Mouse (Mus musculus): ENCODE measurements around the gene Fam71b.

Gene Fam71b

DNA sequence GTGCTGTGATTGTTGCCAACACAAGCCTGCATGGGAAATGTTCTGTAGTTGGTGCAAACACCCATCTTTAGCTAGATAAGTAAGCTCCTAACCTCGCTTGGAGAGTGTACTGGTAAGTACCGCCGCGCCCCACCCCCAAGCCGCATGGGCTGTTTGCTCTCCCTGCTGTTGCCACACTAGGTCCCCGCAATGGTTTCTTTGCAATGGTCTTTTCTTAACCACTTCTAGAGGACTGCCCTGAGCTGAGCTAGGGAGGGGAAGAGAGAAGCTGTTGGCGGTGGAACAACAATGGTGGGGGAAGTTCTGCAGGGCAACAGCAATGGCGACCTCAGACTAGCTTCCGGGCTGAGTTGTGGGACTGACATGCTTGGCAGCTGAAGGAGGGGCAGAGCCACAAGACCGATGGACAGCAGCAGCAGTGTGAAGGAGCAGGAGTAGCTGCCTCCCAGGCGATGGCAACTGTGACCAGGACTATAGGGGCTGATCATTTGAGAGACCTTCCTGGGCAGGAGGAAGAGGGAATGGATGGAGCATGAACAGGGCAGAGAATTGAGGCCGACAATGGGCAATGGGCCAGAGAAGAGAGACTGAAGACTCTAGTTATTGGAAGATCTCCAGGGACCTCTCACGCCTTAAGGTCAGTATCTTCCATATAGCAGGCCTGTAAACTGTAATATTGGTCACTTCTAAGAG lies at the start of gene Fam71b:
Fam71b (plus strand) TSS at position 393 of the 693 bp plus-strand sequence.
- DNase-seq, result no peak

DNA sequence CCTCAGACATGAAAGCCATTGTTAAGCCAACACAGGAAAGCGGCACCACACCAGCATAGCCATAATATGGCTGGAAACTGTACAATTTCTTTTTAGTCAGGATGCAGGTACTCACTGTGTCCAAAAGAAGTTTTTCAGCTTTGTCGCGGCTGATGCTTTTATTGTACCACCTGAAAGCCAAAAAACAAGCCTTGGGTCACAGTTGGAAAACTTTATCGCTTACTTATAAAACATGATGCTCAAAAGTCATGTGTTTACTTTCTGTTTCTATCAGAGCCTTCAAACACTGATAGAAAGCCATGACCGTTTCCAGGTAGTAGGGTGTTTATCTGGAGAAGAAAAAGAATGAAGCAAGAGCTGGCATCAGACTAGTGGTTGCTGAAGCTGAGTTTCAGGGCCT lies 48.6 kb upstream of the Fam71b start:
- DNase-seq, result no peak

DNA sequence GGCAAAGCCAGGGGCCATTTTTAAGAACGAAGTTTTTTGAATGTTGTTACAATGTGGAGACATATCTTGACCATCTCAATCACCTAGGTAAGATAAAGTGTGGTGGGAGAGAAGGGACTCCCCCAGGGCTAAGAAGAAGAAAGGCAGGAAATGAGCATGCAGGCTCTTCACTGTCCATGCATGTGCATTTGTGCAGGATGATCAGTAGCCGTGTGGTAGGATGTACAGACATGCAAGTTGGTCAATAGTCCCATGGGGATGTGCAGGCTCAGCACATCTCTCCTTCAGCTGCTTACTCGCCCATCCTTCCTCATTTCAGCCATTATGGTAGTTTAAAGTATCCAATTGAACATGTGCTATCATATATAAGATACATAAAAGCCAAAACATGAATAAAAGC lies 47.9 kb upstream of the Fam71b start:
- no peak for DNase-seq

DNA sequence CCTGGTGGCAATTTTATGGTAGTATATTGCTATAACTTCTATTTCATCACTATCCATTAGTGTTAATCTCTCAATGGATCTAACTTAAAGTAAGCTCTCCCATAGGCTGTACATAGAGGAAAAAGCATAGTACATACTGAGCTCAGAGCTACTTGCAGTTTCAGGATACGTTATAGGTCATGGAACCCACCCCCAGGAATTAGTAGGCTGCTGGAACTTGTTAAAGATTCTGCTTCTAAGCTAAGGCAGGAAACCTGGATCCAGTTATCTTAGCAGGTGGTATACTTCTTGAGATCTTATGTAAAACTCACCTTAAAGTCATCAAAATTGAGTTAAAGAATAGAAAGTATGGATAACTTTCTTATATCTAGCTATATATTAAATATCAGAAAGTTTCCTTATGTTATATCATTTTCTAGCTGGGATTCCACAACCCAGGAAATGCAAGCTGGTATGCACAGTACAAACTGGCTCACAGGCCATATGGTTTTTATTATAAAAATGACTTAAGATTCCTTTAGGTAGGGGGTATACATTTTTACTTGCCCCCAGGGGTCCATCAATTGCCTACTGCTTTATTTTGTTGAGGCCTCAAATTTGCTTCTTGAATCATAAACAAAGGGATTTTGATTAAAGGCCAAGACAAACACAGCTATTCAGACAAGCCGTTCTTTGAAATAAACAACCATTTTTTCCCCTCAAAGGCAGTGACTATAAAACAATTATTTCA lies 46.5 kb upstream of the Fam71b start:
- DNase-seq, result no peak

DNA sequence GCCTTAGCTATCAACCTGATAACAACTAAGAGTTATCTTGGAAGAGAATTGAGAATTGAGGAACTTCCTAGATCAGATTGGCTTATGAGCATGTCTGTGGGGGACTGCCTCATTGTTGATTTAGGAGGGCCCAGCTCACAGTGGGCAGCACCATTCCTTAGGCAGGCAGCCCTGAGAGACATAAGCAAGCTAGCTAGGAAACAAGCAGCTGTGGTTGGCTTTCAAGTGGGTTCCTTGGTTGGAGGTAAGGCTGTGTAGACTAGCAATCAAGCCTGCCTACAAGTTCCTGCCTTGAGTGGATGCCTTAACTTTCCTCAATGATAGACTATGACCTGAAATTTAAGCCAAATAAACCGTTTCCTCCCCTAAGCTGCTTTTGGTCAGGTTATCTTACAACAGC lies 38.0 kb upstream of the Fam71b start:
- no peak for DNase-seq

DNA sequence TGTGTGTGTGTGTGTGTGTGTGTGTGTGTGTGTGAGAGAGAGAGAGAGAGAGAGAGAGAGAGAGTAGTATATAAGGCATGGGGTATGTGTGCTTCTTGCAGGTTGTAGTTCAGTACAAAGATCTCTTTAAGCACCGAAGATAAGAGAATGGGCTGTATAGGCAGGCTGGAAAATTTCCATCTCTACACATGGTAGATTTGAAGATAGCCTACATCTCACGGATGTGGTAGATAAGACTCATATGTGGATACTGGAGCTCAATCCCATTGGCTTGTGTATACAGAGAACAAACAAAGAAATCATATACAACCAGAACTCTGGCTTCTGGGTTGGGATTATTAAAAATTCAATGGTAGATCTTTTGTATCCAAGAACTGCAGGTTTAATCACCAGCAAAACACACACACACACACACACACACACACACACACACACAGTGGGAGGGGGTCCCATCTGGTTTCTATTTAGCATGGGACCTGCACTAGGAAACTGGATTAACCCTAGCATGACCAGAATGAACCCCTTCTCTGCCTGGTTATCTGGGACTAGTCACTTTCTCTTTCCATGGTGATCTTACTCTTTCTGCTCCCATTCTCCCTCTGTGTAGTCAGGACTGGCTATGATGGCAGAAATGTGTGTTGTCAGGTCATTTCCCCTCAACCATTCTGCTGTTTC lies 35.2 kb upstream of the Fam71b start:
- DNase-seq, result no peak

DNA sequence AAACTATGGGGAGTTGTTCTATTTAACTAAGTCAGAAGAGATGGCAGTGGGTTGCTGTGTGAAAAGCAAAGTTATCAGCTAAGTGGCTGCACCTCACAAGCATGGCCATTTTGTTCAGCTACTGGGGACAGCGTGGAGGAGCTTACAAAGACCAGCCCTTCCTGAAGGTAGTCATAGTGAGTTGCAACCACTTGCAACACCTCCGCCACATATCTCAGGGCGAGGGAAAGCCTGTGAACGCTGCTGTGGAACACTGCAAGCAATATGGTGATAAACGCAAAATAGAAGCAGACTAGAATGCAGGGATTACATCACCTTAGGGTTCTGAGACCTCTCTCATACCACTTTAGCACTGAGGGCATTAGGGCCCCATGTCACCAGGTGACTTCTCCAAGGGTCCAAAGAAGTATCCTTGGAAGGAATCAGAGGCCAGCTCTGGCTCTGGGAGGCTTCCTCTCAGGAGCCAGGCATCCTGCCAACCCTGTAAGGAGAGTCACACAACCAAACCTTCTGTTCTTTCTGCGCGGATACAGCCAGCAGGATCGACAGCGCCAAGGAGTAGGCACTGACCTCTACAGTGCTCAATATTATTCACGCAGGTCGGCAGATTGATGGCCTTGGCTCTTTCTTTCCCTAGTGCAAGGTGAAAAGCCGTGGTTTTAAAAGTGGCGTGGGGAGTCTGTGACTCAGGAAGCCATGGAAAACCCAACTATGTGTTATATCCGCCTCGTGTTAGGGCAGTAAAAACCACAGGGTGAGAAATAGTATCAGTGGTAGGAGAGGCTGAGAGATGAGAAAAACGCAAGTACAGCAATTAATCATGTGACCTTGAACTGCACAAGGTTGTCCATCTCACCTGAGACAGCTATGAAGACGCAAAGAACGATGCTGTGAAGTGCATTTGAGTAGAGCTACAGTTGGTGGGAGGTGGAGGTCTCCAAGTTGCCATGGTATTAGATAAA lies 34.0 kb upstream of the Fam71b start:
- no peak for DNase-seq

DNA sequence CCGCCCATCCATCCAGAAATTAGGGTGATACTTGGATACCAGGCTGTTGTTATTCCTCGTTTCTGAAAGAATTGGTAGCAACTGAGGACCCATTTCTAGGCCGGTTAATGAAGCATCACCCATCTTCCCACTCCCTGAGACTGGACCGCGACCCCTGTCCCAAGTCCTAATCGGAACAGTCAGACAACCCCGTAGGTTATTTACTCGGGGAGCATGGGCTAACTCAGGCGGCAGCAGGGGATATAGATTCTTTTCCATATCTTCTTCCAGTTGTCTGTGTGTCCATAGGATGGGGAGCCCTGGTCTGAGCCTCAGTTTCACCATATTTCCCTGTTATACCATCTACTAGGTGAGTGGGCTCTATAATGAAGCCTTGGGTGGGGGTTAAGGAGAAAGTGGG lies 32.5 kb upstream of the Fam71b start:
- DNase-seq, result no peak

DNA sequence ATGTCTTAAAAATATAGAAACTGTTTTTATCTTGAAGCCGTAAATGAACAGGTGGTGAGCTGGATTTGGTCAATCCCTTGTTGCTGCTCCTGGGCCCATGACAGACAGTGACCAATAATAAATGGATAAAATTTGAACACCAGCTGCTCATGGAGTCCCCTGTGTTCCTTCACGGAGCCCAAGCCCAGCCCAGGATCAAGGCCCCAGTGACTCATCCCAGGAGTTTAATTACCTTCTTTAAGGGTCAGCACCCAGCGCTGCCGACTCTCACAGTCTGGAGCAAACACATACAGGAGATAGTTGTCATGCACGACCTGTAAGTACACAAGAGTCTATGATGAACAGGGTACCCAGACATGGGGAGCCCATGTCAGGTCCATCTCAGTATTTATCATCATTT lies 30.6 kb upstream of the Fam71b start:
- no peak for DNase-seq

DNA sequence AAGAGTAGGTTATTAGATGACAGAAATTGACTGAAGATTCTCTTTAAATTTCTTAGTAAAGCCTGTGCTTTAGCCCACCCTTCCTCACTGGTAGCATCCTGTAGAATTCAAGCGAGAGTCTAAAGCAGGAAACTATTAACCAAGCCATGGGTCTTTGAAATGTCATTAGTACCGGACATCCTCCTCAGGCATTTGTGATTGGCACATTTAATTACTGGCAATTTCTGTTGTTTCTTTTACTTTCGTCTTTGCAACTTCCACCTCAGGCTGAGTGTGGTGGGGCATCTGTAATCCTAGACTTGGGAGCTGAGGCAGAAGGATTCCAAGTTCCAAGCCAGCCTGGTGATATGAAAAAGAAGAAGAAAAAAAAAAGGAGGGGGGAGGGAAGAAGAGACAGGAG lies 30.0 kb upstream of the Fam71b start:
- DNase-seq, result no peak

DNA sequence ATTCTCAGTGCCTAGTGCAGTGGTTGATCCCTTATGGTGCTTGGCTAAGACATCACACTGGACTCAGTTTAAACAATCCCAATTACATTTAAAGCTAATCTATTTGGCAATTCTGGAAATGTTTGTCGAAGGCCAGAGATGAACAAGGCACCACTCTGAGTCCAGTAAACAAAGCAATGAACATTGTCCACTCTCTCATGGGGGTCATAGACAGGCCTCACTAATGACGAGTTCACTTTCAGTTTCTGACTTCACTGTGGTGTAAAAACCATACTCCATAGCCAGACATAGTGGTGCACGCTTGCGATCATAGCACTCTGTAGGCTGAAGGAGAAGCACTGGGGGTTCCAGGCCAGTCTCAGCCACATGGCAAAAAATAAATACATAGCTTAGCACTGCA lies 25.9 kb upstream of the Fam71b start:
- no peak for DNase-seq

DNA sequence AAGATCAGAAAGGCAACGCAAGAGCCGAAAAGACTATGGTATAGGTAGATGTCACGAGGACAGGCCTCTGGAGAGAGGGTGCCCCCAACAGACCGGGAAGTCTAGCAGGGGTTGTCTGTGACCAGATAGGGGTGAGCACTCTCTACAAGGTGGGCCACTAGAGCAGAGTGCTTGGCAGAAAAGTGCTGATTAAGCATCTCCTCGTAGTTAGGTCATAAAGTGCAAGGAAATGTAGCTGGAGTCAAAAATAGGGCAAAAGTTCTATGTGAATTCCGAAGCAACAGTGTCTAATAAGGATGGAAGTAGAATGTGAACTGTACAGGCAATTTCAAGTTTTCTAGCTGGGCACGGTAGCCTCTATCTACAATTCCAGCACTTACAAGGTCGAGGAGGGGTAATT lies 25.1 kb upstream of the Fam71b start:
- DNase-seq, result no peak

DNA sequence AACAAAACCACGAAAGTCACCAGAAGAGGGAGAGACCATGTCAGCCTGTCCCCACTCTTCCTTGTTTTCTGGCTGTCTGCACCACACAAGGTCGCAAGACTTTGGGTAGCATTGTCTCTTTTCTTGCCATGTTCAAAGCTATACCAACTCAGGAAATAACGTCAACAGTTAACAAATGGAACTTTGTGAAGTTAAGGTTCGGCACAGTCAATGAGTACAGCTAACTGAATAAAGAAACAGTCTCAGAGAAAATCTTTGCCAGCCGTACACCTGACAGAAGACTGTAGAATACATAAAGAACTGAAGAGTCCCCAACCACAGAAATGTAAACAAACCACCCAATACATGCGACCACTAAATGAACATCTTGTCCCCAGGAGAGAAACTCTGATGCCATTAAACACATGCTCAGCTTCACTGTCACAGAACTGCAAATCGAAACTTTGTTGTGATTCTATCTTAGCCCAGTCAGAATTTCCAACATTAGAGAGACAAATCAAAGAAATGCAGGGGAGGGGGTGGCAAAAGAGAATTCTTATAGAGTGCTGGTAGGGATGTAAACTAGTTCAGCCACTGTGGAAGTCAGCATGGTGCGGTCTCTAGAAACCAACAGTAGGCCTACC lies 23.9 kb upstream of the Fam71b start:
- DNase-seq, result no peak

DNA sequence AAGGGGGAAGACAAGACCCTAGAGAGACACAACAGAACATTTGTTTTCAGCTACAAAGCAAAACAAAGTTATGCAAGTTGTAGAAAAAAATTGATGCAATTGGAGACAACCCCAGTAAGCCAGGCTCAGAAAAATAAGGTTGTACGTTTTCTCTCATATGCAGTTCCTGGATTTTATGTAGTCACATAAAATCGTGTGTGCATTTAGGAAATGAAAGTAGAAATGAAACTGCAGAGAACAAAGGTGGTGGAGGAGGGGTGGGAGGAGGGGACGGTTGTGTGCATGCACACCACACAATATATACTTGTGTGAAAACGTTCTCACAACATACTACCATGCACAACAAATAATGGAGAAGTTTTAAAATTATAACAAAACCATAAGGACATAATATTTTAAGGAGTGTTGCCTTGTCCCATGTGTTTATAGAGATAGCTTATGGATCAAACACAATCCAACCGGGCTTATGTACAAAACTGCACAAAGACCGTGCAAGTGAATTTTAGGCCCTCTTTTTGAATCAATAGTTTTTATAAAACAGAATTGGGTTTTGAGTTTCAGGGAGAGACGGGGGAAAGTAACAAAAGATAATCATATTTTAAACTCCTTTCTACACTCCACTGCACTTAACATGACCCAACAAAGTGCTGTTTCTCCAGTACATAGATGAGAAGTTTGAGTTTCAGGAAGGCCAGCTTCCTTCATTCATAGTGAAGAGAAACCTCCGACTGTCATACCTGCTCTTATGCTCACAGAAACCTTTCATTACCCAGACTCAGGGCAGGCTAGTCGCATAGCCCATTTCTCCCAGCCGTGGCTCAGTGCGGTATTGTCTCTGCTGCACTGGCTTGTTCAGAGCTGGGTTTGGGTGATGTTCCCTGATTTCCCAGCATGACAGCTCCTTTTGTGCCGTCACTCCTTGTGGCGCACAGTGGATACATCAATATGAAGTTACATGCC lies 23.0 kb upstream of the Fam71b start:
- DNase-seq, result no peak

DNA sequence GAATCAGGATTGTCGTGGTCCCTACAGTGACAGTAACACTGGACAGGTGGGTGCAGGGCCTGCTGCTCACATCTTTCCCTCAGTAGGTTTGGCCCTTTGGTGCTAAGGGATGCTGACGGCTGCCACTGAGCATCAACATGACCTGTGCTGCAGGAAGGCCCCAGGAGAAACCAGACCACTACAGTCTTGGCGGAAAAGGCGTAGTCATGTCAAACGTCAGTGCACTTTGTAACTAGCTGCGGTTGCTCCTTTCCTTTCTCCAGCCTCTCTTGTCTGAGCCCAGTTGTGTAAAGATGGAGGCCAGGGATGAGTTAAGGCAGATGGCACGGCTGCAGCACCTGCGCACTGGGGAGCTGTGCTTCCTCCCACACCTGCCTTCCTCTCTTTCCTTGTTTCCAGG lies 21.3 kb upstream of the Fam71b start:
- DNase-seq, result no peak

DNA sequence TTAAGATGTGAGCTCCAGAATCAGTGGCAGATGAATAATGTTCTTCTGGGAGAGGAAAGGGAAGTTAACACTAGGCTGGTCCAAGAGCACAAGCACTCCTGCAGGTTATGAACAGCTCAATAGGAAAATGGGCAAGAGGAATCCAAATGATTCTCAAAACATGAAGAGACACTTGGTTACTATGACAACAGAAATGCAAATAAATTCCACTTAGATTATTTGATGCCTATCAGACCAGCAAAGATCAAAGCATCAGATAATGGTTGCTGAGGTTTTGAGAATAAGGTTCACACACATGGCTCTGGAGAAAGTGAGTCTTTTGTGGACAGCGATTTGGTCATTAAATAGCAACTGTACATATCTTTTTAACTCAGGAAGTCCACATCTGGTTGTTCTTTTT lies 19.0 kb upstream of the Fam71b start:
- DNase-seq, result no peak

DNA sequence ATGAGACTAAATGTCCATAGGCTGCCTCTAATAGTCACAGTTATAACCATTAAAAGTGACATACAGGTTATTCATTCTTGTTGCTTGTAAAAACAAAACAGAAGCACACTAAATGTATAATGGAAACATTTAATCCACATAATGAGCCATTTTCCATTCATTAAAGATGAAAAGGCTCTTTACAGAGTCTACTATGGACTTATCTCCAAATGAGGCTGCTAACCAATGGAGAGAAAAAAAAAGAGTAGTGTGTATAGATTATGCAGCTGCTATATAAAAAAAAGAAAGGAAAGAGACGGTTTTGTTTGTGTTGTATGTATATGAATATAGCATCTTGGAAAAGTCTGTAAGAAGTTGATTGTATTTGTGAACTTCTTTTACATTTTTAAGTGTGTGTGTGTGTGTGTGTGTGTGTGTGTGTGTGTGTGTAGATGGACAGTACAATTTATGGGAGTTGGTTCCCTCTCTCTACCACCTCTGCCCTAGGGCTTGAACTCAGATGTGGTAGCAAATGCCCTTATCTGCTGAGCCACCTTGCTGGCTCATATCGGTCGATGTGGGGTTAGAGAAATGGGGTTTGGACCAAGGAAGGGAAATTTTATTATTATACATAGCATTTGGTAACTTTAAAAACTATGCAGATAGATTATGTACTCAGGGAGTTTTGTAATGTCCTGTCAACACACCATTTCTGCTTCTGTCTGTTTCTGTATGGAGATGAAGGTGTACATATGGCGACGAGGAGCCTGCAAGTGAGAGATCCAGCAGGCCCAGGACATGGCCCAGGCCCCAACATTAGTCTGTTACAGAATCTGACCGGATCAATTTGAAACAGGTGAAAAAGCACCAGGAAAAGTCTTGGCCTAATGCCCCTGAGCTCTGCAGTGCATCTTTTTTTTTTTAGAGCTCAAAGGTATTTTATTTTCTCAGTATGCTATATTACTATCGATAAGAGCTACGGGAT lies 18.3 kb upstream of the Fam71b start:
- DNase-seq, result no peak

DNA sequence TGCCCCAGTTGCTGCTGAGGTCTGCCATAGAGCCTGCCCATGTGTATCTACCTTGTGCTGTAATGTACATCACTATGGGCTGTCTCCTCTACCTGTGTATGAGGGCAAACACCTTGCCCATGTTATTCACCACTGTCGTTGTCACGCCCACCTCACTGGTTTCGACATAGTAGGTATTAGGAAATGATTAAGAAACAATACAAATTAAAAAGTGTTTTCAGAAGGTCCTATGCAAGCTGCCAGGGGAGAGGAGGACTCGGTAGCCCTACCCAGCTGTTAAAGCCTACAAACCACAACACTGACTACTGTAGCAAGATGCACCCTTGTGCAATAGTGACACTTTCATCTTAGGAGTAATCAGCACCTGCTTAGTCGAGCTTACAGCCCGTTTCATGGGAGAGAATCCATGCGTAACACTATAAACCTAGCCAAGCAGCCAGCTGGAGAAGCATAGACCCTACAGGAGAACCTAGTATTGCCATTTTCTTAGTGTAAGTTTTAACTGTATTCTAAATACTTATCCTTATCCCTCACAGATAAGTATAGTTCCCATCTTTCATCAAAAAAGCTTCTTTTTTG lies 16.2 kb upstream of the Fam71b start:
- DNase-seq, result no peak

DNA sequence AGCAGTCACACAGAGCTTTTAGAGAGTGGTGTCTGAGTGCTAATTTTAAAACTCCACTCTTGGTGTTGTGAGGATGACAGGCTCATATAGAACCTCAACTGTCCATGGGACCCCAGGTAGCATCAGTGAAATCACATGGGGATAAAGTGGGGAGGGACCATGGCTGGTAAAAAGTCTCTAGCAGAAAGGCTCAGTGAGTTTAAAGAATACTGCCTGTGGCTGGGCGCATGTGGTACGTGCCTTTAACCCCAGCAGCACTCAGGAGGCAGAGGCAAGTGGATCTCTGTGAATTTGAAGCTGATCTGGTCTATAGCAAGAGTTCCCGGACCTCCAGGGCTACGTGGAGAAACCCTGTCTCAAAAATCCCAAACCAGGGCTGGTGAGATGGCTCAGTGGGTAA lies 13.9 kb upstream of the Fam71b start:
- DNase-seq, result no peak

DNA sequence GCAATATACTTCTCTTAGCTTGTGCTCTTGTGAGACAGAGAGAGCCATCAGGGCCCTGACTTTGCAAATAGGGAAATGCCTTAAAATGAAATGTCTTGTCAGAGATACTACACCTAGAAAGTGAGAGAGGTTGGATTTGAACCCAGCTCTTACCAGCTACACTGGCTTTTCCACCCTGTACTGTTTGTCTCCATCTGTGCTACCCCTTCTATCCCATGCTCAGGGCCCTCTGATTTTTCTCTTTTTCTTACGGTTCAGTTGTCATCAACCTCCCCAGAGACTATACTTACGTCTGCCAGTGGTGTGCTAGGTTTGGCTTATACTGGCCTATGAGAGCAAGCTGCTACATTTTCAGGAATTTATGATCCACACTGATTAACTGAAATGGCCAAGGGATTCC lies 11.4 kb upstream of the Fam71b start:
- DNase-seq, result no peak

Measured in kidney, adult 18-20 months (tissue).